Mouse (Mus musculus) adrenal gland, postnatal 36 days (tissue): ENCODE results near the gene Arhgef28. TPM values are rescaled to one million over a fixed set of nuclear protein-coding genes. Genes with fewer than 3 reads are reported as not detected.

Source experiments
- DNase-seq, 2 experiments: peaks; one replicate each; pipeline ENCODE4 v3.0.0; 2021; ENCODE audit warnings: mixed read lengths in 1 of 2
- total RNA-seq, 2 experiments: library from RNA; stranded (reverse); gene quantifications; 2 replicates each; pipeline ENCODE4 v1.2.3; 2021

The Arhgef28 gene
- total RNA-seq, 2 experiments from 2014 or later: 13.7 to 19.4 TPM

DNA sequence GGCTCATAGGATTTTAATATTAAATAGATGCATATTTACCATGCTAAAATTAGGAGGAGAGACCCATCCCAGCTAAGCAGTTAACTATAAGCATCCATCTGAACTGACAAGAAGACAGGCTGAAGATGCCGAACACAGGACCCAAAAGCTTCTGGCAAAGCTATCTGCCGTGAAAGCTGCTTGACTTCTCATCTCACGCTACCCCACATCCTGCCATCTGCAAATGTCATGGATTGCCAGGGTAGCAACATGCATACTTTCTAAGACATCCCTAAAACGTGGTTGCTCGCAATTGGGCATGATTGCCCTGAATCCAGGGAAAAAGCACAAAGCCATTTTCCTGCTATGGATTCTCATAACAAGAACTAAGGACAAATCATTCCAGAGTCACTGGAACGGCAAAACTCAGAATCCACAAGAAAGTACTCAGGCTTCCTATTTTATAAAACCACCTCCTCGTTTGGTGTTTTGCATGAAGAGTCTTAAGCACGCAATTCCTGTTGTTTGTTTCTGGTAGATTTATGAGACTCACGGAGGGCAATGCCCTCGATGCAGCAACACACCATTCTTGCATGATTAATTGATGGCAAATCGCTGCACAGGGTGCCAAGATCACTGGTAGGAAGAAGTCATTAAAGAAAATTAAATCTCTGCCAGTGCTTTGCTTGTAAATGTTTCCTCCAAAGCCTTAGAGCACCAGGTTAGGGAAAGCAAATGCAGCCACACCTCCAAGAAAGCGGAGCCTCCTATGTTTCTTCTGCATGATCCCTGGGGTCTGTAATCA, 287.9 kb downstream of the Arhgef28 start:
- no peak for DNase-seq

DNA sequence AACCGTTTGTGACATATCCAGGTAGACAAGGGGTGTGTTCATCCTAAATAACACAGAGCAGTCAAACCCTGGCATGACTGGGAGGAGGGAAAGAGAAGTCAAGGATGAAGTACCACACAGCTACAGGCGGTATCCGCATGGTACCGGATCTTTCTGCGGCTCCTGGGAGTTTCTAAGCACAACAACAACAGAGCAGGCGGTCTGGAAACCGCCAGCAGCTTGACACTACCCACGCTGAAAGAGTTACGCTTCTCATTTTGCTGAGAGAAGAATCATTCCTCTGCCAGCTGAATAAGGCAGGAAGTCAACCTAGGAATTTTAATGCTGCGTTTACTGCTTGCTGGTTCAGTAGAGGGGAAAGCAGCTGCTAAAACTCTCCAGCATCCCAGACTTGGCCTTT, 295.2 kb downstream of the Arhgef28 start:
- no peak for DNase-seq

DNA sequence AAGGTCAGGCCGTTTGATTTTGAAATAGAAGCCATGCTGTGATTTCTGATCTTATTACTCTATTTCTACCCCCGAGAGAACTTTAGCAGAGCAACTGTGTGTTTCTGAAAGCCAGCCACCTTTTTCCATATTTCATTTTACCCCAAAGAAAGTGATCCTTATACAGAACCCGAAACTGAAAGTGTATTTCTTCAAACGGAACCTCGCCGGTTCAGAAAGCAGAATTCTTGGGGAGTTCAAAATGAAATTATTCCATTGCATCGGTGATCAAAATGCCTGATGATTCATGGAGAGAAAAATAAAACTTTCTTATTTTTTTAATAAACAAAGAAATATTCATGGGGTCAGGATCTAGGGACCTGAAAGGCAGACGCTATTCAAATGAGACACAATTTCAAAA, 303.4 kb downstream of the Arhgef28 start:
- no peak for DNase-seq

DNA sequence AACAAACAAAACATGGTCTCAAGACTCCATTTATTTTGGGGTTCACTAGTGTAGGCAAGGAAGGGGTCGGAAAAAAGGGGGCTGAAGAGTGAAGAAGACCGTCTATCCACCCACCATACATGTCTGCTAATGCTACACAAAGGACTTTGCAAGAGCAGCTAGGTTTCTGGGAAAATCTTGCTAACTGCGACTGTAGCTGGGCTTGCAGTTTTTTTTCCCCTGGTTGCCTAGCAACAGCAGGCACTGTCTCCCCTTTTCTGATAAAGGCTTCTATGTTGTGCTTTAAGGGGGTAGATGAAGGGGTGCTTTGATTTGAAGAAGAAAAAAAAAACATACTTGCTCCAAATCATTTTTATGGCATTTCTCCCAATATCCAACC, 305.9 kb downstream of the Arhgef28 start:
- no peak for DNase-seq

DNA sequence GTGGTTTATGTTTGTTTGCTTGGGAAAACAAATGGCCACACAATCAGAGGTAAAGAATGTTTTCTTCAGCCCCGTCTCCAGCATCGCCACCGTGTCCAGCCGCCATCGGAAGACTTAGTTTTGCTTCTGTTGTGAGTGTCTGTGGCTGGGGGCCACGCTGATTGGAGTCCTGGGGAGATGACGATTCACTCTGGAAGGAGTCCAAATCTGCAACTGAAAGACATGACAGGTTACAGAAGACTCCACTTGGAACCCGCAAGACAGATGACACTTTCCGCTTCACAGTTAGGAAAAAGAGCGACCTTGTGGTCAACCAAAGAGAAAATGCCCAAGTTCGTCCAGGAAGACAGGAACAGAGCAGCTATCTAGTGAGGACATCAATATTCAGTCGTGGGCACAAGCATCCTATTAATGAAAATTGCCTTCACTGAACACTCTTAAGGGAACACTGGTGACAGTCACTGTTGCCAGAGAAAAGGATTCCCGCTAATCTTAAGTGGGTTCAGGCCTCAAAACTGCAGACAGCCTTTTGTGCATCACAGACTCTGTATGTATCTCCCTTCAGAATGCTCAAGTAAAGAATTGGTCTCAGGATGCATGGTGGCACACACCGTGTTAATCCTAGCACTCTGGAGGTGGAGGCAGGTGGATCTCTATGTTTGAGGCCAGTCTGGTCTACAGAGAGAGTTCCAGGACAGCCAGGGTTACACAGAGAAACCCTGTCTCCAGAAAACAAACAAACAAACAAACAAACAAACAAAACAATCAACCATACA, 306.4 kb downstream of the Arhgef28 start:
- no peak for DNase-seq

DNA sequence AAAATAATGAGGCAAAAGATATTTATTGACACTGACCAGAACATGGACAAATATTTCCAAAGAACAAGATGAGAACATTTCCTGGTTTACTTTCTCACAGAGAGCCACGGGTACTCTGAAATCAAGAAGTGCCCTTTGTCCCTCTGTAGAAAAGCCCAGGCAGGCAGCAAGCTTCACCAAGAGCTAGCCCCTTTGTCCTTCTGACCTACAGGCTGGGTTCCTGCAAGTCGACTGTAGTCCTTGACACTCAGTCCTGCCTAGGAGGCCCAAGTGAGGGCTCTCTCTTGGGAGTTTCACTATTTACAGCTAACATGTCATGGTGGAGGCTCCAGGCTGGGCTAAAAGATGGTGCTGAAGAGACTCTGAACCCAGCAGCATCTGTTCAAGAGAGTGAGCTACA, 307.6 kb downstream of the Arhgef28 start:
- DNase-seq: no peak

DNA sequence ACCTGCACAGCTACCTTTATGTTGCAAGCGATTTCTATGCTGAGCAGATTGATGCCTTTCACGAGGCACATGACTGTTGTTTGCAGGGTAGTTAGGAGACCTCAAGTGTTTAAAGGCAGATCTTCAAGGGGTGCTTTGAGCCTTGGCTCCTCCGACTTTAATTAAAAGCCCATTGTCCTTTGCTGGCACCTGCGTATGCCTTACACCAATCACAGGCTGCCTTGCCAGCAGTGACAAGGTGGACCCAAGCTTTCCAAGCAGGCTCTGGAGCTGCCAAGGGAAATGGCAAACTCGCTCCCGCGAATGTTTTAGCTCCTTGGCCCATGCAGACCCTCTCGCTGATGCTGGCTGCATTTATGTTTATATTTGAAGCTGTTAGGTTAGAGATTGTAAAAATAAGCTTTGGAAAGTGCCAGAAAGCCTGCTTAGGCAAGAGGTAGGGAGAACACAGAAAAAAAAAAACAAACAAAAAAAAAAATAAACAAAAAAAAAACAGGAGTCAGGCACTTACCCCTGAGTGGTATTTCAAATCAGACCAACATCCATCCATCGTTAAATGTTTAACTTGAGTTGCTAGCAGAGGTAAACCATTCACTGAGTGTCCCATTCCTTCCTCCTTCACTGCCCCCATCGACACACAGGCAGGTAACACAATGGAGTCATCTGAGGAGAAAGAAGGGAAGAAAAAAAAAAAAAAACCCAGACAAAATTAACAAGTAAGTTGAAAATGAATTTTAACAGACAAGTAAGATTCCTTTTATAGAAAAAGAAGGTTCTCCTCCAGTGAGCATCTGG, 313.0 kb downstream of the Arhgef28 start:
- DNase-seq: no peak

DNA sequence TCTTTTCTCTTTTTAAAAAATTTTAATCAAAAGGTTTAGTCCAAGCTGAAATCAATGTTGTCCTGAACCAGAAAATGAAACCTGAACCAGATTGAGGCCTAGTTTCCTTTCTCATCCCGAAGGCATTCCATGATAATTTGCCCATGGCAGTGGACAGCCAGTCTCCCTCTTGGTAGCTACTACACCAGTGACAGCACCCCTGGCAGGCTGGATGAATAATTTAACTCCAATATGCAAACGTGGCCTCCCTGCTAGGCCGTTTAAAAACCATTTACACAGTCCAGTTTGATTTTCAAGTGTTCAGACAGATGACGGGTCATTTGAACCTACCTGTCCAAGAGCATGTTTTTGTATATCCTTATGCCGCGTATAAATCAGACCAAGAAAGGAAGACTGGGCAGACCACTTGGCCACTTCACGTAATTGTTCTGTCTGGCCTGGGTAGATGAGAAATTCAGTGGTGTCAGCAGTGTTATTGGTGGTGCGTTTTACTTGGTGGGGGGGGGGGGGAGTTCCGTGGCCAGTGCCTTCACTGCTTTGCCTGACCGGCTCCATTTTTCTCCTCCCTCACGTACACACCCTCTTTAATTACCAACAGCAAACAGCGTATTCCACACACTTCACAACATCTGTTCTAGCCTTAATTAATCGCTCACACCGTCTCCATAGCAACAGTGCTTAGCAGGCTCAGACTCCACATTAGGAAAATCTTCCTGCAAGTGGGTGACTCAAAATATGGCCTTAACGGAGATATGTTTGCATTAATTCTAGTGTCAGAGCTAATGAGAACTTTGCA, 314.0 kb downstream of the Arhgef28 start:
- no peak for DNase-seq

DNA sequence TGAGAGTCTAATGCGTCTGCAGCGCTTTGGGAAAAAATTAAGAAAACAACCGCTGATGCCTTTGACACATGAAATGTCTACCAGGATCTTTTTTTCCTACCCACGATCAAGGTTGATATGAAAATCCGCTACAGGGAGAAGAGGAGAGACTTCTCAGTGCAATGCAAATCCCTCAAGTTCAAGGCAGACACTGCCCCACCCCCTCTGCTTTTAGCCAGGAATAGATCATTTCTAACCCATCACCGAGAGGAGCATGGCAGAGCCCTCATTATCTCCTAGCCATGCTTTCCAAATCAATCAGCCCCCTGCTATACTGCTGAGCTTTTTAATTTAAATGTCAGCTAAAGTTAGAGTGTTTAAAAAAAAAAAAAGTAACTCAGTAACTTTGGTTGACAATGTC, 318.2 kb downstream of the Arhgef28 start:
- no peak for DNase-seq

DNA sequence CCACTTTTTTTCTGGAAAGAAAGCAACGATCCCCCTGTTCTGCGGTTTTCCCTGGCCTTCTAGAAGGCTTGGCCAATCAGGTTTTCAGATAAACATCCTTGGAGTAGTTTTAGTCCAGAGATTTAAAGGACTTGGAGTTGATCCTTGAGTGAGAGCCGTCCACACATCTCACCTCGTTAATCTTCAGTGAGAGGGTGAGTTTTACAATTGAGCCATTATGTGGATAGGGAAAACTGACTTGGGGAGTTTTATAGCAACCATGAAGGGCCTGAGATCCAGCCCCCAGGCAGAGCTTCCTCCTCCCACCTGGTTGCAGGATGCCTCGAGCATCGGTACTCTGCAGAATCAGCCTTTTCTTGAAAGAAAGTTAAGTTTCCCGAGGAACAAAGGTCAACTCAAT, 318.7 kb downstream of the Arhgef28 start:
- no peak for DNase-seq

DNA sequence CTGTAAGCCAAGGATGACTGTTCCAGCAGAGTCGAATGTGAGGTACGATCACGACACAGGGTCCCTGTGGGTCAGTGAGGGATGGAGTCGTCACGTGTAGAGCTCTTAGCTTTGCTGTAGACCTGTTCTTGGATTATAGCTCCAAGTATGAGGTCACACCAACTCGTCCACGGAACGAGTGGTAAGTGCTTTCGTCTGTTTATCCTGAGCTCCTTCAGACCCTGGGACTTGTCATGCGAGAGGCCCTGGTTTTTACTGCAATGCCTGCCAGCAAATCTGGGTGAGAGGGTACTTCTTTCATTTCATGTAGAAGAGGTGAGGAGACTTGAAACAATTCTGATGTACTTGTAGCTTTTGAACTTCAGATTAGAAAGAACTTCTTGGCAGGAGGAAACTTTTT, 322.6 kb downstream of the Arhgef28 start:
- no peak for DNase-seq

DNA sequence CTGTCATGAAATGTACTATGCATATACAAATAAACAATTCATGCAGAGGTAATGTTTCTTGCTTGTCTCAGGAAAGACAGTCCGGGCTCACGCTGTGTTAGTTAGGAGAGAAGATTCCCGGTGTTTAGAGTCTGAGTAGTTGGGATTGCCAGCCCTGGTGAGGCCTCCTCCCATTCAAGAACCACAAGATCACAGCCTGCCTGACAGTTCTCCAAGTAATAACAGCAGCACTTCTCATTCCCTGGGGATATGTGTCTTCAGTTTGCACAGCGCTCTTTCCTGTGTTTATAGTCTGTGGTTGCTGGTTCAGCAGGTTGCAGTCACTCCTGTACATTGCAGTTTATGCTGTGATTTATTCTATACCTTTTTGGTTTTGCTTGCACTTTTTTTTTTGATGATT, 329.8 kb downstream of the Arhgef28 start:
- DNase-seq: no peak

DNA sequence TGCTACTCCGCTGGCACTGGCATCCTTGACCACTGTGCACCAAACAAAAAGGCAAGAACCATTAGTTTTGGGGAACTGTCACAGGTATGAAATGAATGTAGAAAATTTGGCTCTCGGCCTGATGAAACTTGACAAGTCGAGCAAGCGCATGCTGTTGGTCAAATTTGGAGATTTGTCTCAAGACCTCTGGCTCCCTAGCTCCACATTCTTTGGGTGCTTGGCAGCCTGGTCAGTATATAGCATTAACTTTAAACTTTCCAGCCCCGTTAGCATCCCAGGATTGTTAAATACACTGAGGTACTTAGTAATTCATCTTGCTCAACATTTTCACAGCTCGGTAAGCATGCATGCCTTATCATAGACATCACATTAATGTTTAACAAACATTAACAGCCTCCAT, 330.2 kb downstream of the Arhgef28 start:
- DNase-seq: no peak

DNA sequence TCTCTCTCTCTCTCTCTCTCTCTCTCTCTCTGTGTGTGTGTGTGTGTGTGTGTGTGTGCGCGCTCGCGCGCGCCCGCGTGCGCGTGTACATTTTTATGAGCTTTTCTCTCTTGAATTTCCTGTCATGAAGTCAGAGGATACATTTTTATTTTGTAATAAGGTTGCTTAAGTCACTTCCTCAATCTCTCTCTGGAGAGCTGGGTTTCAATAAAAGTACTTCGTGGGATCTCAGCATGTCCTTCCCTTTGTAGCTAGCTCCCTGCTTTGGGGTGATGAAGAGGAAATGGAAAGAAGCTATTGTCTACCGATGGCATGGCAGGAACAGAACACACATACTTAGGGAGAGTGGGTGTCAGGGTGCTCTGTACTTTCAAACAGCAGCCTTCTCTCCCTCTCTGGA, 336.8 kb downstream of the Arhgef28 start:
- DNase-seq: no peak

DNA sequence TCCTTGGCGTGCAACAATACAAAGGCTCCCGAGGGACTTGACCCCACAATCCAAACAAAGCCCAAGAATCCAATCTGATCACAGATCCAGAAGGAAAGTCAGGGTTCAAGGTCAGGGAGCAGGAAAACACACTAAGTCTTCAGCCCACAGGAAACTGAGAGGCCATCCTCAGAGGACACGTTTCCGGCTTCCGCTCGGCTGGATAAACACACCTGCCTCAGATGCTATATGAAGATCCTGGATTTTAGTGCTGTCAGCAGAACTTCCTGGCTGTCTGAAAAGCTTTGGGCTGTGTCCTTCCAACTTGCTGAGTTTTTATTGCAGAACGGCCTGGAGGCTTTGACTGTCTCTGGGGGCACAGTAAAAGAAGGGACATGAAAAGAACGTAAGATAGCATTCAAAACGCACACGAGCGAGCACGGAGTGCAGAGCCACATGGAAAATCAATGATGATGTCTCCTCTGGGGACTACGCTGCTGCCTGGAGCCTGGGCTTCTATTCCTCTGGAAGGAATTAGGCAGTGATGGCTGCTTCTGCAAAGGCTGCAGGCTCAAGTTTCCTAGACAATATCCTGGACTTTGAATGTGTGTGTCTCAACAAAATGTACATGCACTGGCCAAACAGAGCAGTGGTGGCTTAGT, 338.8 kb downstream of the Arhgef28 start:
- peak; percentile 36 to 57 for DNase-seq

DNA sequence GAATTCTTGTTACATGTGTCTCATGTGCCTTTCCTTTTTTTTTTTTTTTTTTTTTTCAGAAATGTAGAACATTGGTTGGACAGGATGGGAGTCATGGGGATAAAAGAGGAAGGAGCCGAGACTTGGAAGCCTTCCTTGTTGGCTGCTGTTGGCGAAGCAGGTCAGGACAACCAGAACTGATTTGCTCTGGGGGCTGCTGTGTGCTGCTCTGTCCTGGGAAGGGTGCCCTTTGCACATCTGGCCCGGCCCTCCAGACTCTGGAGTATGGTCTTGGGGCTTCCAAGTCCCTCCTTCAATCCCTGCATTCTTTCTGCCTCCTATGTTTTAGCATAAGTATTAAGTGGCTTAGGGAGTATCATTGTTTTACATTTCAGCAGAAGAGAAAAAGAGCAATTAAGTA, 347.2 kb downstream of the Arhgef28 start:
- DNase-seq: no peak

DNA sequence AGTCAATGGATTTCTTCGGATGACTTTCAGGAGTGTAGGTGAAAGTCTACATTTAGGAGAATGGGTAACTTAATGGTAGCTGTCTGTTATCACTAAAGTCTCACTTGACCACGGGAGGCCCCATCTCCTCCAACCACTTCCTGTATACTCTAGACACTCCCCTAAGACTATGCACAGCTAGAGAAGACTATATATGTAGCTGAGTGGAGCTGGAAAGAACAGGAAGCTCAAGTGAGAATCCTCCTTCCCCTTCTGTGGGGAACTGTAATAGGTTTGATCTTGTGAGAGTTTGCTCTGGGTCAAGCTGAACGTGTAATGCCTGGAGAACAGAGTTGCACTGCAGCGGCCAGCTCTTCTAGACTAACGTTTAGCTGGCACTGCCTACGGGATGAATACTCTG, 348.4 kb downstream of the Arhgef28 start:
- DNase-seq: no peak

DNA sequence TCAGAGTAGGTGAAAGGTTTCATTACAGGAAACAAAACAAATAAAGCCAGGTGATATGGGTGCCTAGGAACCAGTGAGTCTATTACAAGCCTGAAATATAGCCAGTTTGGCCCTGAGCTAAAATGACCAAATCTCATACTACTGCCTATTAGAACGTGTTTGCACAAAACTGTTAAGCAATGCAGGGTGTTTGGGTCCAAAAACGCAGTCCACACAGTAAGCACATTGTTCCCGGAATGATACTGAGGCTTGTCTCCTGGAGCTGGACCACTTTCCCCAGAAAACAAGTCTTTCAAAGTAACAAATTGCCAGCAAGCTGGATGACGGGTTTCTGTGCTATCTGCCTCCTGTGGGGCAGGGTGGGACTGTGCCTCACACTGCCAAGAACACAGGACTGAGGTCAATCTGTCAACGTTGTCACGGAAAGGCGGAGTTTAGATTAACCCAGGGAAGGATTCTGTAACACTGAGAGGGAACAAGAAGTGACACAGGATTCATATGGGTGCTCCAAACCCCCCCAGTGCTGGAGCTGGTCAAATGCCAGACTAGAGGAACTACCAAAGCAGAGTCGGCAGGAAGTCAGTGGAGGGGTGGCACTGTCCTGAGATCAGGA, 352.8 kb downstream of the Arhgef28 start:
- DNase-seq: peak in 1 of 2 experiments; percentile 23
